Mouse (Mus musculus) MEL (cell line): ENCODE data around the gene Hdac11. TPM values are rescaled to one million over a fixed set of nuclear protein-coding genes. Genes with fewer than 3 reads are reported as not detected.

Source experiments
- DNase-seq: peaks from one replicate; pipeline ENCODE4 v3.0.0; 2011; ENCODE audit warnings: low read depth, low spot score
- H3K27ac ChIP-seq: 2 replicates; pipeline ENCODE4 v1.5.1; 2012; ENCODE audit warnings: low read depth, mild to moderate bottlenecking, control low read depth, low read length, moderate library complexity; ENCODE audit not compliant: control insufficient read depth
- H3K27me3 ChIP-seq, 2 experiments: fragments of 150-350 bp in 1 of 2; sonication (generic) in 1 of 2; 2 replicates each; pipeline ENCODE4 v1.6.1; 2012; ENCODE audit warnings: low read length in 2 of 2, mild to moderate bottlenecking in 2 of 2, improper control_type of control experiment in 1 of 2, moderate library complexity in 1 of 2; ENCODE audit not compliant: insufficient read depth in 2 of 2, control insufficient read depth in 1 of 2
- H3K36me3 ChIP-seq, 2 experiments: 2 replicates each; pipeline ENCODE4 v1.6.1; 2012 to 2014; ENCODE audit warnings: low read length in 2 of 2, improper control_type of control experiment in 1 of 2, inconsistent platforms in 1 of 2, mild to moderate bottlenecking in 1 of 2; ENCODE audit not compliant: insufficient read depth in 2 of 2, control insufficient read depth in 1 of 2
- H3K4me1 ChIP-seq, 2 experiments: fragments of 150-350 bp in 1 of 2; sonication (generic) in 1 of 2; 2 replicates each; pipeline ENCODE4 v1.6.1; 2012; ENCODE audit warnings: low read length in 2 of 2, improper control_type of control experiment in 1 of 2, mild to moderate bottlenecking in 1 of 2; ENCODE audit not compliant: insufficient read depth in 2 of 2, control insufficient read depth in 1 of 2
- H3K4me3 ChIP-seq, 2 experiments: fragments of 150-350 bp in 1 of 2; sonication (generic) in 1 of 2; 2 replicates each; pipeline ENCODE4 v1.5.1; 2012; ENCODE audit warnings: low read depth in 2 of 2, low read length in 2 of 2, mild to moderate bottlenecking in 2 of 2, moderate library complexity in 2 of 2, control low read depth in 1 of 2, improper control_type of control experiment in 1 of 2; ENCODE audit not compliant: control insufficient read depth in 1 of 2, insufficient read depth in 1 of 2
- H3K79me2 ChIP-seq: 2 replicates; pipeline ENCODE4 v1.6.1; 2012; ENCODE audit warnings: mild to moderate bottlenecking, low read length, moderate library complexity; ENCODE audit not compliant: control insufficient read depth, poor library complexity, insufficient read depth
- H3K9ac ChIP-seq: 2 replicates; pipeline ENCODE4 v1.6.1; 2012; ENCODE audit warnings: low read depth, mild to moderate bottlenecking, control low read depth, low read length, moderate library complexity; ENCODE audit not compliant: control insufficient read depth, poor library complexity, severe bottlenecking
- H3K9me3 ChIP-seq: fragments of 150-350 bp; sonication (generic); replicated peaks from 2 replicates; pipeline ENCODE4 v1.6.1; 2012; ENCODE audit warnings: mild to moderate bottlenecking, low read length, improper control_type of control experiment, moderate library complexity; ENCODE audit not compliant: insufficient read depth
- BHLHE40 ChIP-seq: IDR thresholded peaks from 2 replicates; pipeline ENCODE4 v1.6.1; 2012; ENCODE audit warnings: low read depth, mild to moderate bottlenecking, inconsistent platforms, low read length, improper control_type of control experiment, borderline replicate concordance
- ETS1 ChIP-seq: IDR thresholded peaks from 2 replicates; pipeline ENCODE4 v1.6.1; 2012; ENCODE audit warnings: low read depth, mild to moderate bottlenecking, inconsistent platforms, low read length, improper control_type of control experiment, moderate library complexity
- GABPA ChIP-seq: IDR thresholded peaks from 2 replicates; pipeline ENCODE4 v1.6.1; 2012; ENCODE audit warnings: low read depth, mild to moderate bottlenecking, inconsistent platforms, low read length, improper control_type of control experiment, moderate library complexity
- GATA1 ChIP-seq: IDR thresholded peaks from 2 replicates; pipeline ENCODE4 v1.6.1; 2011; ENCODE audit warnings: low read depth, low read length, improper control_type of control experiment
- MAFK ChIP-seq: IDR thresholded peaks from 2 replicates; pipeline ENCODE4 v1.6.1; 2011; ENCODE audit warnings: low read depth, mild to moderate bottlenecking, low read length, improper control_type of control experiment, borderline replicate concordance
- MAX ChIP-seq: IDR thresholded peaks from 2 replicates; pipeline ENCODE4 v1.6.1; 2011; ENCODE audit warnings: low read length, improper control_type of control experiment
- MEF2A ChIP-seq: IDR thresholded peaks from 2 replicates; pipeline ENCODE4 v1.6.1; 2014; ENCODE audit warnings: low read depth, mild to moderate bottlenecking, inconsistent platforms, low read length, improper control_type of control experiment; ENCODE audit not compliant: poor library complexity, insufficient replicate concordance, severe bottlenecking; ENCODE audit errors: extremely low read depth
- MYB ChIP-seq: IDR thresholded peaks from 2 replicates; pipeline ENCODE4 v1.6.1; 2011; ENCODE audit warnings: mild to moderate bottlenecking, low read depth, low read length, improper control_type of control experiment
- MYC ChIP-seq: IDR thresholded peaks from 2 replicates; pipeline ENCODE4 v1.6.1; 2011; ENCODE audit warnings: low read depth, mild to moderate bottlenecking, low read length, improper control_type of control experiment, moderate library complexity
- NELFE ChIP-seq: IDR thresholded peaks from 2 replicates; pipeline ENCODE4 v1.6.1; 2011; ENCODE audit warnings: low read depth, low read length, improper control_type of control experiment
- POLR2AphosphoS2 ChIP-seq: IDR thresholded peaks from 2 replicates; pipeline ENCODE4 v1.6.1; 2011; ENCODE audit warnings: low read length, improper control_type of control experiment
- RCOR1 ChIP-seq: IDR thresholded peaks from 2 replicates; pipeline ENCODE4 v1.6.1; 2012; ENCODE audit warnings: low read depth, mild to moderate bottlenecking, inconsistent platforms, low read length, improper control_type of control experiment
- TAL1 ChIP-seq: IDR thresholded peaks from 2 replicates; pipeline ENCODE4 v1.6.1; 2012; ENCODE audit warnings: mild to moderate bottlenecking, inconsistent platforms, low read length, moderate library complexity, mixed read lengths
- TCF12 ChIP-seq: IDR thresholded peaks from 2 replicates; pipeline ENCODE4 v1.6.1; 2014; ENCODE audit warnings: low read depth, mild to moderate bottlenecking, inconsistent platforms, low read length, improper control_type of control experiment, moderate library complexity
- UBTF ChIP-seq: IDR thresholded peaks from 2 replicates; pipeline ENCODE4 v1.6.1; 2012; ENCODE audit warnings: low read depth, mild to moderate bottlenecking, inconsistent platforms, low read length, improper control_type of control experiment, moderate library complexity, borderline replicate concordance; ENCODE audit not compliant: insufficient read depth
- USF1 ChIP-seq: IDR thresholded peaks from 2 replicates; pipeline ENCODE4 v1.6.1; 2014; ENCODE audit warnings: low read depth, mild to moderate bottlenecking, inconsistent platforms, low read length, improper control_type of control experiment, moderate library complexity
- USF2 ChIP-seq, 2 experiments: IDR thresholded peaks; 2 replicates each; pipeline ENCODE4 v1.6.1; 2011 to 2012; ENCODE audit warnings: improper control_type of control experiment in 2 of 2, low read length in 2 of 2, borderline replicate concordance in 1 of 2, inconsistent platforms in 1 of 2, low read depth in 1 of 2, mild to moderate bottlenecking in 1 of 2; ENCODE audit not compliant: insufficient read depth in 1 of 2
- ZC3H11A ChIP-seq: IDR thresholded peaks from 2 replicates; pipeline ENCODE4 v1.6.1; 2012; ENCODE audit warnings: low read depth, mild to moderate bottlenecking, inconsistent platforms, low read length, improper control_type of control experiment
- ZKSCAN1 ChIP-seq: IDR thresholded peaks from 2 replicates; pipeline ENCODE4 v1.6.1; 2012; ENCODE audit warnings: low read depth, mild to moderate bottlenecking, inconsistent platforms, low read length, improper control_type of control experiment, moderate library complexity
- polyA plus RNA-seq, 2 experiments: library from polyadenylated mRNA; stranded (reverse) in 1 of 2; unstranded in 1 of 2; fragments of >175 nt in 1 of 2; fragments of >200 nt in 1 of 2; gene quantifications; 2 replicates each; pipeline versions ENCODE4 v1.2.1 to v1.2.4; 2012; ENCODE audit warnings: low replicate concordance in 2 of 2, low read depth in 1 of 2; ENCODE audit not compliant: insufficient read length in 2 of 2, insufficient read depth in 1 of 2, missing spikeins in 1 of 2
- total RNA-seq: library from RNA; depleted of rRNA; stranded (reverse); fragments of 300-350 nt; gene quantifications from 2 replicates; pipeline ENCODE4 v1.2.3, GENCODE M21; 2012

Gene Hdac11
- total and polyA plus RNA-seq, 3 experiments, result 3.3 to 6.0 TPM; not detected in 1

- no peak for TF ChIP-seq ETS1
- TF ChIP-seq NELFE, result no peak
- no peak for TF ChIP-seq ZKSCAN1
- no peak for TF ChIP-seq TAL1
- no peak for TF ChIP-seq POLR2AphosphoS2
- no peak for TF ChIP-seq MAFK
- no peak for TF ChIP-seq USF2 (IDR thresholded peaks at IDR 0.05; ENCODE audit: borderline replicate concordance in 1 of 2, insufficient read depth in 1 of 2, low read depth in 1 of 2, low read length in 2 of 2)
- no peak for TF ChIP-seq USF1
- TF ChIP-seq GABPA, result no peak
- Histone ChIP-seq H3K9me3 (no peaks in the 10 kb centered on the region), H3K9ac (no peak overlapping the region), H3K4me3 (no peak overlapping the region), H3K4me1 (peaks cover 13 to 18% of the 10 kb centered on the region in 2 experiments; a peak in 3 of 4 replicates), H3K27me3 (no peaks in the 10 kb centered on the region; a peak in 1 of 4 replicates), H3K27ac (no peak overlapping the region), H3K36me3 (peaks cover 0 to 2% of the 10 kb centered on the region in 2 experiments; a peak in 2 of 4 replicates), H3K79me2 (no peaks in the 10 kb centered on the region)
- peak; percentile 40 for DNase-seq
Observed at GRCm38 (mm10) chr6:91153549-91154064, 2.9 kb upstream of the Hdac11 start.

DNA sequence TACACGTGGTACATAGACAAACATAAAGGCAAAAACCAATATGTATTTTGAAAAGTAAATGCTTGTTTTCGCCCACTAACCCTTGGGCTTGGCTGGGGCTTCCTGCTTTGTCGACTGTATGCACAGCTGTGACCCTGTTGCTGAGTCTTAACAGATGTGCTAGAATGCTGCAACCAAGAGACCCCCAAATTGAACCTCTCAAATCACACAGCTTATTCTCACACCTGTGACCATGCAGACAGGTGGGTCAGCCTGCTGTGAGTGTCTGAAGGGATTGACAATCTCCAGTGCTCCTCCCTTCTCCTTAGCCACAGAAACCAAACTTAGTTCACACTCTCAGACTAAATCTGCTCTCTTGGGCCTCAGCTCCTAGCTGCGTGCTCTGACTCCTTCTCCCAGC lies 1.8 kb upstream of the Hdac11 start:
- TF ChIP-seq ETS1, result no peak
- TF ChIP-seq BHLHE40, result no peak
- TF ChIP-seq ZC3H11A, result no peak
- TF ChIP-seq MYB, result no peak
- no peak for TF ChIP-seq TAL1
- TF ChIP-seq, all 39 proteins: peak for 0
- H3K79me2 ChIP-seq, result no peaks in the 10 kb centered on the region
- peaks cover 13 to 18% of the 10 kb centered on the region in 2 experiments; a peak in 3 of 4 replicates for H3K4me1 ChIP-seq
- H3K27me3 ChIP-seq, result no peaks in the 10 kb centered on the region
- H3K27ac ChIP-seq, result no peak overlapping the region
- peaks cover 0 to 2% of the 10 kb centered on the region in 2 experiments; a peak in 2 of 4 replicates for H3K36me3 ChIP-seq
- no peak for DNase-seq
- no peak overlapping the region for H3K4me3 ChIP-seq
- H3K9me3 ChIP-seq, result no peaks in the 10 kb centered on the region
- H3K9ac ChIP-seq, result no peak overlapping the region

GRCm38 (mm10) chr6:91155286-91155685 lies 1.2 kb upstream of the Hdac11 start:
- Histone ChIP-seq H3K27me3 (no peaks in the 10 kb centered on the region), H3K9me3 (no peaks in the 10 kb centered on the region), H3K4me1 (peaks cover 13 to 18% of the 10 kb centered on the region in 2 experiments; a peak in 3 of 4 replicates), H3K27ac (no peak overlapping the region), H3K9ac (no peak overlapping the region), H3K79me2 (no peaks in the 10 kb centered on the region), H3K4me3 (no peak overlapping the region), H3K36me3 (peaks cover 0 to 2% of the 10 kb centered on the region in 2 experiments; a peak in 2 of 4 replicates)
- TF ChIP-seq MAX (no peak), UBTF (no peak), MYC (no peak), TAL1 (no peak), TCF12 (no peak), USF1 (0 out of 2 replicates have a peak, but pooled peaks have one; percentile 40), MEF2A (no peak), GATA1 (peak; percentile 30; the same call in 1 of the 2 replicates), RCOR1 (0 out of 2 replicates have a peak, but pooled peaks have one; percentile 7), NELFE (no peak)
- peak; percentile 34 for DNase-seq
